Mouse (Mus musculus) spleen, adult 2 months (tissue): Measurements from ENCODE around the gene Tfb1m.

ENCODE experiments used
- CTCF ChIP-seq: fragments of 200-500 bp; IDR thresholded peaks from 2 replicates; pipeline ENCODE4 v1.5.1; 2011; ENCODE audit warnings: mild to moderate bottlenecking, inconsistent platforms; ENCODE audit not compliant: insufficient read depth, insufficient read length, insufficient replicate concordance; ENCODE audit errors: extremely low read depth
- POLR2A ChIP-seq: fragments of 200-500 bp; IDR thresholded peaks from 2 replicates; pipeline ENCODE4 v1.6.1; 2011; ENCODE audit warnings: low read depth, low read length, inconsistent platforms

DNA sequence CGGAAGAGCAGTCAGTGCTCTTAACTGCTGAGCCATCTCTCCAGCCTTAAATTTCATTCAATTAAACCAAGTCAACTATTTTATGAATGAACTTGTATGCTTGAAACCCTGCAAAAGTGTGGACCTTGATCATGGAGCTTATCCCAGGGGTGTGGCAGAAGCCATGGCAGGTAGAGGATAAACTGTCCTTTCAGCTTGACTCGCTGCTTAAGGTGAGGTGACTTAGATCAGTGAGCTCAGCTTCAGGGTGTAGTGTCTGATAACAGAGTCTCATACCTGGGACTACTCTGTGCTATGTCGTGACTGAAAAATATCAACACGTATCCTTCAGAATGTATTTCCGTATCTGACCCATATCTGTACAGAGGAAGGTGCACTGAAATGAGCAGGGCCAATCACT is 37.2 kb downstream of the Tfb1m start:
- no peak for TF ChIP-seq CTCF
- no peak for TF ChIP-seq POLR2A
